Mouse (Mus musculus) neural tube, embryonic 14.5 days (tissue): ENCODE results near the gene Ier3. TPM values are rescaled to one million over a fixed set of nuclear protein-coding genes. Genes with fewer than 3 reads are reported as not detected.

Experiments used
- ATAC-seq: fragments of 200-750 bp; cut with Nextera tagmentation; 2 replicates; pipeline ENCODE4 v1.8.0; 2017; ENCODE audit warnings: low read depth, mild to moderate bottlenecking, moderate TSS enrichment, moderate library complexity
- H3K27ac ChIP-seq: fragments of 300-500 bp; sonication (generic); 2 replicates; pipeline ENCODE4 v1.5.1; 2014; ENCODE audit warnings: low read depth, mild to moderate bottlenecking, control low read depth, low read length, moderate library complexity, mixed read lengths
- H3K27me3 ChIP-seq: fragments of 300-500 bp; sonication (generic); 2 replicates; pipeline ENCODE4 v1.6.1; 2014; ENCODE audit warnings: low read length; ENCODE audit not compliant: control insufficient read depth, insufficient read depth
- H3K36me3 ChIP-seq: fragments of 300-500 bp; sonication (generic); 2 replicates; pipeline ENCODE4 v1.6.1; 2014; ENCODE audit warnings: low read length, mixed read lengths; ENCODE audit not compliant: control insufficient read depth, insufficient read depth
- H3K4me1 ChIP-seq: fragments of 300-500 bp; sonication (generic); 2 replicates; pipeline ENCODE4 v1.6.1; 2014; ENCODE audit warnings: low read length; ENCODE audit not compliant: control insufficient read depth, insufficient read depth
- H3K4me2 ChIP-seq: fragments of 300-500 bp; sonication (generic); 2 replicates; pipeline ENCODE4 v1.6.1; 2014; ENCODE audit warnings: mild to moderate bottlenecking, low read depth, low read length, control low read depth
- H3K4me3 ChIP-seq: fragments of 300-500 bp; sonication (generic); 2 replicates; pipeline ENCODE4 v1.5.1; 2014; ENCODE audit warnings: low read depth, low read length, control low read depth, mixed read lengths
- H3K9ac ChIP-seq: fragments of 300-500 bp; sonication (generic); replicated peaks from 2 replicates; pipeline ENCODE4 v1.6.1; 2014; ENCODE audit warnings: low read depth, mild to moderate bottlenecking, control low read depth, low read length, mixed read lengths
- H3K9me3 ChIP-seq: fragments of 300-500 bp; sonication (generic); 2 replicates; pipeline ENCODE4 v1.6.1; 2016; ENCODE audit warnings: low read length; ENCODE audit not compliant: control insufficient read depth
- WGBS: fragments of 180-500 bp; shearing (Covaris S2); extraction: QIAGEN DNeasy Blood & Tissue Kit; methylation state at CpG from one replicate; pipeline ENCODE4 v1.1.7; 2014; 5-methylcytosine and 5-hydroxymethylcytosine counted together
- polyA plus RNA-seq: library from polyadenylated mRNA; unstranded; fragments of >200 nt; fragmentation: Nextera tagmentation; extraction: Ambion mirVana; gene quantifications from 2 replicates; pipeline ENCODE4 v1.2.1, GENCODE M21; 2014

Ier3 gene
- polyA plus RNA-seq, 1 experiment from 2014 or later = 4.2 TPM

GRCm38 (mm10) chr17:35829737-35830136 lies 8.3 kb downstream of the Ier3 start:
- ATAC-seq = peak; percentile 58; the same call in 1 of the 2 replicates
- 3% methylated on average over 21 of the region's 21 CpGs for WGBS
- Histone ChIP-seq H3K27me3 (no peaks in the 10 kb centered on the region), H3K36me3 (peaks cover 36% of the 10 kb centered on the region), H3K9ac (no peak overlapping the region), H3K9me3 (no peaks in the 10 kb centered on the region), H3K4me2 (no peak overlapping the region), H3K4me1 (peaks cover 16% of the 10 kb centered on the region), H3K4me3 (no peak overlapping the region), H3K27ac (no peak overlapping the region)

GRCm38 (mm10) chr17:35832400-35833238 lies 11.1 kb downstream of the Ier3 start:
- Histone ChIP-seq H3K27ac (no peak overlapping the region), H3K4me3 (no peak overlapping the region), H3K9ac (no peak overlapping the region), H3K4me2 (no peak overlapping the region), H3K27me3 (no peaks in the 10 kb centered on the region), H3K9me3 (no peaks in the 10 kb centered on the region), H3K36me3 (peaks cover 45% of the 10 kb centered on the region), H3K4me1 (peaks cover 30% of the 10 kb centered on the region)
- WGBS = 60% methylated on average over 8 of the region's 8 CpGs
- no peak for ATAC-seq

- Histone ChIP-seq H3K9me3 (no peaks in the 10 kb centered on the region), H3K4me3 (no peak overlapping the region), H3K4me1 (peaks cover 30% of the 10 kb centered on the region), H3K27ac (no peak overlapping the region), H3K4me2 (no peak overlapping the region), H3K36me3 (peaks cover 42% of the 10 kb centered on the region), H3K27me3 (no peaks in the 10 kb centered on the region), H3K9ac (no peak overlapping the region)
- ATAC-seq = no peak
- WGBS = 19% methylated on average over 5 of the region's 5 CpGs
Measured at GRCm38 (mm10) chr17:35833239-35833751, 11.8 kb downstream of the Ier3 start.

- peak overlapping the region; percentile 69 for H3K4me2 ChIP-seq
- H3K27ac ChIP-seq = no peak overlapping the region
- peak overlapping the region; percentile 5; the same call in 1 of the 2 replicates for H3K4me3 ChIP-seq
- ATAC-seq = no peak
- no peak overlapping the region for H3K9ac ChIP-seq
- 66% methylated on average over 5 of the region's 5 CpGs for WGBS
- no peaks in the 10 kb centered on the region for H3K27me3 ChIP-seq
- no peaks in the 10 kb centered on the region for H3K9me3 ChIP-seq
- H3K4me1 ChIP-seq = peaks cover 30% of the 10 kb centered on the region
- H3K36me3 ChIP-seq = peaks cover 42% of the 10 kb centered on the region
Measured at GRCm38 (mm10) chr17:35833894-35834293, 12.4 kb downstream of the Ier3 start.

GRCm38 (mm10) chr17:35834696-35835422 lies 13.4 kb downstream of the Ier3 start:
- ATAC-seq = no peak
- Histone ChIP-seq H3K9ac (peak overlapping the region; percentile 98; the same call in 1 of the 2 replicates), H3K27ac (no peak overlapping the region), H3K4me3 (peak overlapping the region; percentile 93), H3K36me3 (peaks cover 42% of the 10 kb centered on the region), H3K4me2 (peak overlapping the region; percentile 69), H3K4me1 (peaks cover 33% of the 10 kb centered on the region), H3K9me3 (no peaks in the 10 kb centered on the region), H3K27me3 (no peaks in the 10 kb centered on the region)
- WGBS = 70% methylated on average over 26 of the region's 26 CpGs

- no peak overlapping the region for H3K27ac ChIP-seq
- H3K4me3 ChIP-seq = peak overlapping the region; percentile 93
- H3K4me1 ChIP-seq = peaks cover 33% of the 10 kb centered on the region
- H3K4me2 ChIP-seq = peak overlapping the region; percentile 69
- 78% methylated on average over 26 of the region's 26 CpGs for WGBS
- no peaks in the 10 kb centered on the region for H3K27me3 ChIP-seq
- H3K36me3 ChIP-seq = peaks cover 39% of the 10 kb centered on the region
- no peak for ATAC-seq
- peak overlapping the region; percentile 98; the same call in 1 of the 2 replicates for H3K9ac ChIP-seq
- H3K9me3 ChIP-seq = no peaks in the 10 kb centered on the region
Measured at GRCm38 (mm10) chr17:35835424-35836140, 14.1 kb downstream of the Ier3 start.

- WGBS = 7% methylated on average over 24 of the region's 24 CpGs
- peak overlapping the region; percentile 97 for H3K27ac ChIP-seq
- ATAC-seq = 0 out of 2 replicates have a peak, but pooled peaks have one; percentile 0
- H3K36me3 ChIP-seq = peaks cover 36% of the 10 kb centered on the region
- H3K4me1 ChIP-seq = peaks cover 33% of the 10 kb centered on the region
- H3K9me3 ChIP-seq = no peaks in the 10 kb centered on the region
- peak overlapping the region; percentile 98 for H3K9ac ChIP-seq
- no peaks in the 10 kb centered on the region for H3K27me3 ChIP-seq
- H3K4me2 ChIP-seq = peak overlapping the region; percentile 69
- H3K4me3 ChIP-seq = peak overlapping the region; percentile 93
Measured at GRCm38 (mm10) chr17:35836178-35836965, 14.9 kb downstream of the Ier3 start.

GRCm38 (mm10) chr17:35836991-35837422 lies 15.5 kb downstream of the Ier3 start:
- Histone ChIP-seq H3K4me3 (peak overlapping the region; percentile 93), H3K4me1 (peaks cover 34% of the 10 kb centered on the region), H3K9me3 (no peaks in the 10 kb centered on the region), H3K27me3 (no peaks in the 10 kb centered on the region), H3K4me2 (peak overlapping the region; percentile 69), H3K36me3 (peaks cover 36% of the 10 kb centered on the region), H3K9ac (peak overlapping the region; percentile 98), H3K27ac (peak overlapping the region; percentile 97)
- 0% methylated on average over 21 of the region's 25 CpGs for WGBS
- peak; percentile 18 for ATAC-seq
